Mouse (Mus musculus) stomach, embryonic 15.5 days (tissue): Measurements from ENCODE around the gene Kpnb1. TPM values are rescaled to one million over a fixed set of nuclear protein-coding genes. Genes with fewer than 3 reads are reported as not detected.

Experiments used
- ATAC-seq: fragments of 200-750 bp; cut with Nextera tagmentation; 2 replicates; pipeline ENCODE4 v1.8.0; 2017; ENCODE audit warnings: low read depth, moderate number of reproducible peaks, moderate TSS enrichment; ENCODE audit not compliant: insufficient read depth, low FRiP score
- H3K27ac ChIP-seq: fragments of 300-500 bp; sonication (generic); 2 replicates; pipeline ENCODE4 v1.5.1; 2015; ENCODE audit warnings: mild to moderate bottlenecking, inconsistent platforms
- H3K27me3 ChIP-seq: fragments of 300-500 bp; sonication (generic); replicated peaks from 2 replicates; pipeline ENCODE4 v1.6.1; 2015; ENCODE audit warnings: inconsistent platforms
- H3K36me3 ChIP-seq: fragments of 300-500 bp; sonication (generic); 2 replicates; pipeline ENCODE4 v1.6.1; 2015; ENCODE audit warnings: inconsistent platforms
- H3K4me1 ChIP-seq: fragments of 300-500 bp; sonication (generic); 2 replicates; pipeline ENCODE4 v1.6.1; 2015; ENCODE audit warnings: inconsistent platforms
- H3K4me2 ChIP-seq: fragments of 300-500 bp; sonication (generic); 2 replicates; pipeline ENCODE4 v1.6.1; 2015; ENCODE audit warnings: mild to moderate bottlenecking, inconsistent platforms
- H3K4me3 ChIP-seq: fragments of 300-500 bp; sonication (generic); replicated peaks from 2 replicates; pipeline ENCODE4 v1.5.1; 2015; ENCODE audit warnings: inconsistent platforms
- H3K9ac ChIP-seq: fragments of 300-500 bp; sonication (generic); 2 replicates; pipeline ENCODE4 v1.6.1; 2015; ENCODE audit warnings: inconsistent platforms
- H3K9me3 ChIP-seq: fragments of 300-500 bp; sonication (generic); 2 replicates; pipeline ENCODE4 v1.6.1; 2016; ENCODE audit warnings: inconsistent platforms
- WGBS: fragments of 180-500 bp; shearing (Covaris S2); methylation state at CpG from one replicate; pipeline ENCODE4 v1.1.7; 2015; 5-methylcytosine and 5-hydroxymethylcytosine counted together
- microRNA-seq: library from miRNA; unstranded; fragments of <30 nt; microRNA quantifications from one replicate; pipeline ENCODE4, GENCODE M21; 2016
- polyA plus RNA-seq: library from polyadenylated mRNA; unstranded; fragments of >200 nt; fragmentation: Nextera tagmentation; extraction: Ambion mirVana; gene quantifications from 2 replicates; pipeline ENCODE4 v1.2.1, GENCODE M21; 2015

Kpnb1 gene
- polyA plus RNA-seq, 1 experiment from 2014 or later = 47.2 TPM

DNA sequence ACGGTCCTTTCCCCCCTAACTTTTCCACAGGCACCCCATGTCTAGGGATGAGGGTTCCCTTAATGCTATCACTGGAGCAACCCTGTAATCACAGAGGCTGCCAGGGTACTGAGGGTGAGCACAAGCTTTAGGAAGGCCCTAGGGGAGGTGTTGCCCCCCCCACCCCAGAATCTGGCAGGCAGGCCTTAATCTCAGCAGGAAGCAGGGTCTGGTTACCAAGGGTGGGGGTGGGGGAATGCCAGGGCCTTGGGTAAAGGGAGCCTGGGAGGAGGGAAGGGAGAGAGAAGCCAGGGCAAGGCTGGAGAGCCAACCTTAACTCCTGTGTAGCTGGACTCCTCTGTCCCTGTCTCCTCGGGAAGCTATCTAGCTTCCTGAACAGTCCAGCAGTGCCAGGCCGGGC, 67.0 kb downstream of the Kpnb1 start:
- H3K9me3 ChIP-seq = no peaks in the 10 kb centered on the region
- H3K27me3 ChIP-seq = peaks cover 35% of the 10 kb centered on the region
- no peak overlapping the region for H3K27ac ChIP-seq
- H3K36me3 ChIP-seq = no peaks in the 10 kb centered on the region
- H3K4me3 ChIP-seq = no peak overlapping the region
- no peak for ATAC-seq
- H3K9ac ChIP-seq = no peak overlapping the region
- no peak overlapping the region for H3K4me2 ChIP-seq
- H3K4me1 ChIP-seq = 0 out of 2 replicates have a peak, but pooled peaks cover 5% of the 10 kb centered on the region
- 60% methylated on average over 3 of the region's 3 CpGs for WGBS

DNA sequence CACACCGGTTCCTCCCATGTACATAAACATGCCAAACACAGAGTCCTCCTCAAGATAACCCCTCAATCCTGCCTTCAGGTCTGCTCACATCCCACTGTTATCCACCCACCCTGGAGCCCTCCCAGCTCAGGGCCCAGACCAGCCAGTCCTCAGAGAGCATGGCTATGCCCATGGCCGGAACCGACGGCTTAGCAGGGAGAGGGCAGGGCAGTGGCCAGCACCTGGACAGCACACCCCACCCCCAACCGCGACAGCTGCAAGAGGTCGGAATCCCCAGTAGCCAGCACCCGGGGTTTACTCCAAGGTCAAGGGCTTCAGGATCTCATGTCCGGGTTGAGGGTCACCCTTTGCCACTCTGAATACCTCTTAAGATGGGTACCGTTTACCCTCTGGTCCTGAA, 67.5 kb downstream of the Kpnb1 start:
- H3K36me3 ChIP-seq = no peaks in the 10 kb centered on the region
- H3K9ac ChIP-seq = no peak overlapping the region
- peaks cover 9% of the 10 kb centered on the region for H3K4me1 ChIP-seq
- 44% methylated on average over 10 of the region's 10 CpGs for WGBS
- ATAC-seq = no peak
- H3K27me3 ChIP-seq = peaks cover 39% of the 10 kb centered on the region
- H3K4me3 ChIP-seq = no peak overlapping the region
- H3K4me2 ChIP-seq = no peak overlapping the region
- H3K9me3 ChIP-seq = no peaks in the 10 kb centered on the region
- H3K27ac ChIP-seq = no peak overlapping the region

DNA sequence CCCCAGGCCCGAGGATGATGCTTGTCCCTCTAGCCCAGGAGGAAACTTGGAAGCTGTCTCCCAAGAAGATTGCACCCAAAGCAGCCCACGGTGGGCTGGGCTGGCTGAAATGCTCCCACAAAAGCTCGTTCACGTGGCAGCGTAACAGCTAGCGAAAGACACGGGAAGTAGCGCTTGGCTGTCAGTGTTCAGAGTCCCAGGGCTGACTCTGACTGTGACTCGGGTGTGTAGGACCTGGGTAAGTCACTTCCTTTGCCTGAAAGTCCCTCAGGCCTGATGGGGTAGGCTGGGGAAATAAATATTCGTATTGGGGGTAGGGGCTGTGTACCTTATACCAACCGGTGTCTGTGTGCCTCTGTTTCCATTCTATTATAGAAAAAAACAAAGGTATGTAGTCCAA, 71.9 kb downstream of the Kpnb1 start:
- peaks cover 67% of the 10 kb centered on the region for H3K27me3 ChIP-seq
- no peak for ATAC-seq
- H3K9me3 ChIP-seq = no peaks in the 10 kb centered on the region
- peak overlapping the region; percentile 81 for H3K4me2 ChIP-seq
- no peak overlapping the region for H3K27ac ChIP-seq
- peaks cover 22% of the 10 kb centered on the region for H3K4me1 ChIP-seq
- H3K4me3 ChIP-seq = peak overlapping the region; percentile 38; the same call in 1 of the 2 replicates
- no peak overlapping the region for H3K9ac ChIP-seq
- WGBS = 6% methylated on average over 11 of the region's 11 CpGs
- no peaks in the 10 kb centered on the region for H3K36me3 ChIP-seq

DNA sequence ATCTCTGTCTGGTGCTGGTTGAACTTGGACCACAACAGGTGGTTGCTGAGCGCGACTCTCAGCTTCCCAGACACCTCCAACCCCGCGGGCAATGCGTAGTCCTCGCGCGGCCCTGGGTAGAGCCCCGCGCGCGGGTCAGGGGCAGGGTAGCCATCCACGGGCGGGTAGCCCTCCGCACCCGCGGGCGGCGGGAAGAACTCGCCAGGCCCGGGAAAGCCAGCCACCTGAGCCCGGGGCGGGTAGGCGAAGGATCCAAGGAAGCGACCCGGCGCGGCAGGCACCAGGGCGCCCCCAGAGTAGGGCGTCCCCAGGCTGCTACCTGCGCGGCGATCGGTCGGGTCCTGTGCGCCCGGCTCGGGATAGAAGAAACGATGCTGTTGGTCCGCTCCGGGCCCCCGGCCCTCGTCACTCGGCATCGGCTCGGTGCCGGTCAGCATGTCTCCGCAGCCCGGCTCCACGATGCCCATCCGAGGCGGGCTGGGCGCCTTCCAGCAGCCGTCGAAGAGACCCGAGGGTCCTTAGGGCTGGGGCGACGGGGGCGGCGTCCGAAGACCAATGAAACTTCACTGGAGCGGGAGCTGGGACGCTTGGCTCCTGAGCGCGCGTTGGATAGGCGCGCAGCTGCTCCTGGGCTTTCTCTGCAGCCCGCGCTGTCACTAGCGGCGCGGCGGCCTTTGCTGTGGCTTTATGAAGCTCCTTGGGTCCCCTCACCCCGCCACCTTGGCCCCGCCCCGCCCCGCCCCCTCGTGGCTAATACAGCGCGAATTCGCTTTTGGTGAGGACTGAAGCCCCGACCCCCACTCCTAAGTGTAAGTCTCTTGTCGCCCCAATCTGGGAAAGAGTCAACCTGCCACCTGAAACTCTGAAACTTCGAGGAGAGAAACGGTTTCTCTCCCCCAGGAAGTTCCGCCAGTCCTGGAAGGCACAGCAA, 72.7 kb downstream of the Kpnb1 start, which contains the start of gene Tbx21:
Tbx21 (minus strand) TSS at position 661 of the 931 bp plus-strand sequence.
- Histone ChIP-seq H3K27ac (no peak within 1 kb of the TSS), H3K4me2 (peak within 1 kb of the TSS; percentile 81)

DNA sequence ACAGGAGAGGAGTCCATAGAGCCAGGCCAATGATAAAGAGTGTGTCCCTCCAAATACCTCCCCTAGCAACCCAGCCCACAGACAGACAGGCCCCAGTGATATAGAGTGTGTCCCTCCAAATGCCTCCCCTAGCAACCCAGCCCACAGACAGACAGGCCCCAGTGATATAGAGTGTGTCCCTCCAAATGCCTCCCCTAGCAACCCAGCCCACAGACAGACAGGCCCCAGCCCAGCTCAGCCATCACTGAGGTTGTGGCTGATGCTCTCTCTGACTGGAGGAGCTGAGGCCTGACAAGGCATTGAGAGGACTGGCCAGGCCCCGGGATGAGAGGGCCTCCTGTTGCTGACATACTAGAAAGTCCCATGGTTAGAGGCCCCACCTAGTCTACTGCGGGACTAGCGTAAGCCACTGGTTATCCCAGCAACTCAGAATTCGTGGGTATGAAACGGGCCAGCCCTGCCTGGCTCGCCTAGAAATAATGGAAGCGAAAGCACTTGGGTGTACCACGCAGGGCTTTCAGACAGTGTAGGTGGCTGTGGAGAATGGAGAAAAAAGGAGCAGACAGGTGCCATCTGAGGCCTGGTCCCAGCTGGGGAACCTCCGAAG, 75.1 kb downstream of the Kpnb1 start:
- Histone ChIP-seq H3K9me3 (no peaks in the 10 kb centered on the region), H3K4me2 (no peak overlapping the region), H3K4me3 (no peak overlapping the region), H3K4me1 (peaks cover 22% of the 10 kb centered on the region), H3K9ac (no peak overlapping the region), H3K27ac (no peak overlapping the region), H3K27me3 (peaks cover 50% of the 10 kb centered on the region), H3K36me3 (no peaks in the 10 kb centered on the region)
- no peak for ATAC-seq
- WGBS = 80% methylated on average over 9 of the region's 9 CpGs

More for the DNA sequence above, 72.7 kb downstream of the Kpnb1 start, which contains the start of gene Tbx21:
- under 1% methylated on average over 83 of the region's 87 CpGs for WGBS
- no peaks in the 10 kb centered on the region for H3K9me3 ChIP-seq
- no peak within 1 kb of the TSS for H3K9ac ChIP-seq
- no peak for ATAC-seq
- peaks cover 22% of the 10 kb centered on the region for H3K4me1 ChIP-seq
- H3K27me3 ChIP-seq = peaks cover 67% of the 10 kb centered on the region
- H3K4me3 ChIP-seq = peak within 1 kb of the TSS; percentile 38
- H3K36me3 ChIP-seq = no peaks in the 10 kb centered on the region

Small RNA genes lying within 50 kb of the gene (microRNA-seq; reads per million reads assigned to microRNA genes)
- not detected for gene Mir7235

Other genes with a start within 250 kb of the Kpnb1 start
- gene Pnpo, start 243.9 kb downstream of the Kpnb1 start, polyA plus RNA-seq = 63.6 and 85.7 TPM in 2 replicates
- 12.7 and 13.5 TPM in 2 replicates for gene Sp2, start 204.9 kb downstream of the Kpnb1 start, polyA plus RNA-seq
- 1.4 and 3.7 TPM in 2 replicates for gene Sp6, start 174.5 kb downstream of the Kpnb1 start, polyA plus RNA-seq
- 19.7 and 20.1 TPM in 2 replicates for gene Scrn2, start 157.9 kb downstream of the Kpnb1 start, polyA plus RNA-seq
- gene Lrrc46, start 146.5 kb downstream of the Kpnb1 start, polyA plus RNA-seq = 0.54 and 0.86 TPM in 2 replicates
- 78.8 and 85.1 TPM in 2 replicates for gene Mrpl10, start 146.3 kb downstream of the Kpnb1 start, polyA plus RNA-seq
- gene Osbpl7, start 137.3 kb downstream of the Kpnb1 start, polyA plus RNA-seq = 7.8 and 9.5 TPM in 2 replicates
- gene Tbx21, start 72.5 kb downstream of the Kpnb1 start, polyA plus RNA-seq = 0.24 TPM in 1 of 2 replicates, not detected in the other
- gene Tbkbp1, start 36.4 kb downstream of the Kpnb1 start, polyA plus RNA-seq = 4.1 and 5.3 TPM in 2 replicates
- gene Npepps, start 92.8 kb upstream of the Kpnb1 start, polyA plus RNA-seq = 80.9 and 84.7 TPM in 2 replicates
- 41.5 and 46.4 TPM in 2 replicates for gene Mrpl45, start 127.8 kb upstream of the Kpnb1 start, polyA plus RNA-seq
- gene Gpr179, start 164.2 kb upstream of the Kpnb1 start, polyA plus RNA-seq = 0.19 and 0.21 TPM in 2 replicates
- gene Socs7, start 174.7 kb upstream of the Kpnb1 start, polyA plus RNA-seq = 3.4 and 3.8 TPM in 2 replicates
- gene Arhgap23, start 227.7 kb upstream of the Kpnb1 start, polyA plus RNA-seq = 6.1 and 6.2 TPM in 2 replicates